Comparison of ENCODE assay signal across 21 mouse cellular contexts in genomic region chr2:91123521-91123920, GRCm38 (mm10). TPM values are rescaled to one million over a fixed set of nuclear protein-coding genes. Genes with fewer than 3 reads are reported as not detected.
A peak's percentile ranks its signal among the peaks of the same experiment; 100 is the strongest.
DNase-seq lines count a peak whose midpoint lies in the region; ATAC-seq lines count a peak whose summit lies in the region.
"Had no signal": no experiment of that assay in that cellular context is flagged by ENCODE, and none has a peak within 500 bp of the region (broad histone marks: within the 10 kb centered on the region; RNA-seq: fewer than 3 reads in every experiment).

No protein-coding gene starts in this region.

- no peaks in the 10 kb centered on the region for H3K9me3 ChIP-seq in heart, embryonic 11.5 days (replicated peaks; ENCODE audit: control insufficient read depth, low read length)
- no peaks in the 10 kb centered on the region for H3K9me3 ChIP-seq in heart, embryonic 15.5 days (replicated peaks)
- H3K9me3 ChIP-seq in liver, embryonic 12.5 days (replicated peaks): no peaks in the 10 kb centered on the region
- H3K9me3 ChIP-seq: embryonic facial prominence, embryonic 12.5 days; forebrain, embryonic 15.5 days; G1E; hindbrain, embryonic 12.5 days had no signal

- ATAC-seq in heart, embryonic 11.5 days (replicated peaks; ENCODE audit: insufficient number of reproducible peaks, low FRiP score, low TSS enrichment): no peak
- ATAC-seq in heart, embryonic 15.5 days (replicated peaks; ENCODE audit: insufficient number of reproducible peaks, insufficient read depth, low FRiP score, low read depth): no peak
- no peak for ATAC-seq in liver, embryonic 12.5 days
- ATAC-seq: activated CD4-positive, CD25-positive, alpha-beta regulatory T cell, adult 4 months; forebrain, embryonic 15.5 days; hindbrain, embryonic 16.5 days; inflammation-experienced regulatory T-cells, adult 6 months; intestine, postnatal 0 days had no signal

- H3K27me3 ChIP-seq in heart, embryonic 11.5 days (ENCODE audit: control insufficient read depth, insufficient read depth, low read length): no peaks in the 10 kb centered on the region
- H3K27me3 ChIP-seq in heart, embryonic 15.5 days: no peaks in the 10 kb centered on the region
- peaks cover 42% of the 10 kb centered on the region for H3K27me3 ChIP-seq in liver, embryonic 12.5 days (replicated peaks)
- H3K27me3 ChIP-seq: CH12.LX; forebrain, embryonic 15.5 days had no signal

- peak overlapping the region; percentile 36; the same call in 1 of the 2 replicates for H3K9ac ChIP-seq in heart, embryonic 11.5 days (ENCODE audit: low read depth, low read length)
- H3K9ac ChIP-seq in heart, embryonic 15.5 days: peak overlapping the region; percentile 82; the same call in 1 of the 2 replicates
- H3K9ac ChIP-seq in liver, embryonic 12.5 days: no peak overlapping the region
- H3K9ac ChIP-seq: embryonic facial prominence, embryonic 12.5 days; forebrain, embryonic 15.5 days; hindbrain, embryonic 12.5 days had no signal

- H3K27ac ChIP-seq in heart, embryonic 11.5 days (ENCODE audit: low read depth, low read length): no peak overlapping the region
- 0 out of 2 replicates have a peak overlapping the region, but pooled peaks have one; percentile 35 for H3K27ac ChIP-seq in heart, embryonic 15.5 days
- H3K27ac ChIP-seq in liver, embryonic 12.5 days: no peak overlapping the region
- H3K27ac ChIP-seq: embryonic facial prominence, embryonic 12.5 days; forebrain, embryonic 15.5 days; hindbrain, embryonic 12.5 days had no signal

- H3K4me1 ChIP-seq in heart, embryonic 11.5 days (ENCODE audit: control insufficient read depth, insufficient read depth, low read length): peaks cover 32% of the 10 kb centered on the region
- H3K4me1 ChIP-seq in heart, embryonic 15.5 days (replicated peaks): peaks cover 55% of the 10 kb centered on the region
- H3K4me1 ChIP-seq in liver, embryonic 12.5 days: no peaks in the 10 kb centered on the region
- H3K4me1 ChIP-seq: embryonic facial prominence, embryonic 12.5 days; forebrain, embryonic 15.5 days; hindbrain, embryonic 12.5 days had no signal

- no peak for DNase-seq in heart, adult 9 months (ENCODE audit: low spot score in 2 of 2)
- DNase-seq in heart, adult 11 months: no peak
- peak; percentile 65 for DNase-seq in R1 (ENCODE audit: low read depth, low spot score)
- DNase-seq: adrenal gland, postnatal 14 days; cerebellum, adult 11-12 months; cerebellum, adult 9-10 months; gastrocnemius, postnatal 36 days; kidney, adult 8-10 months had no signal

- WGBS in heart, embryonic 11.5 days (ENCODE audit: insufficient replicate concordance): 72% methylated on average over 6 of the region's 6 CpGs
- WGBS in heart, embryonic 15.5 days: 48% methylated on average over 6 of the region's 6 CpGs
- 64% methylated on average over 6 of the region's 6 CpGs for WGBS in liver, embryonic 12.5 days (ENCODE audit: insufficient replicate concordance)

- no peak overlapping the region for H3K4me3 ChIP-seq in heart, embryonic 11.5 days (ENCODE audit: low read depth, low read length)
- H3K4me3 ChIP-seq in heart, embryonic 15.5 days: peak overlapping the region; percentile 67
- no peak overlapping the region for H3K4me3 ChIP-seq in liver, embryonic 12.5 days
- H3K4me3 ChIP-seq: embryonic facial prominence, embryonic 12.5 days; forebrain, embryonic 15.5 days; hindbrain, embryonic 12.5 days had no signal

- peaks cover 16% of the 10 kb centered on the region; the same call in 1 of the 2 replicates for H3K36me3 ChIP-seq in heart, embryonic 11.5 days (ENCODE audit: control insufficient read depth, insufficient read depth, low read length)
- peaks cover 42% of the 10 kb centered on the region for H3K36me3 ChIP-seq in heart, embryonic 15.5 days
- H3K36me3 ChIP-seq in liver, embryonic 12.5 days: no peaks in the 10 kb centered on the region
- H3K36me3 ChIP-seq: embryonic facial prominence, embryonic 12.5 days; forebrain, embryonic 15.5 days; G1E; hindbrain, embryonic 12.5 days had no signal

- peak overlapping the region; percentile 76; the same call in 1 of the 2 replicates for H3K4me2 ChIP-seq in heart, embryonic 11.5 days
- peak overlapping the region; percentile 71 for H3K4me2 ChIP-seq in heart, embryonic 15.5 days
- H3K4me2 ChIP-seq in liver, embryonic 12.5 days: no peak overlapping the region
- H3K4me2 ChIP-seq: embryonic facial prominence, embryonic 12.5 days; forebrain, embryonic 15.5 days; hindbrain, embryonic 12.5 days had no signal

RNA-seq across cellular contexts. Expression of gene Mybpc3, which starts 5.6 kb away (rescaled TPM):
- polyA plus RNA-seq in heart, embryonic 11.5 days (2014; fragmentation: Nextera tagmentation; extraction: Ambion mirVana): 470 and 665 TPM in 2 replicates
- 909 and 937 TPM in 2 replicates for polyA plus RNA-seq in heart, embryonic 15.5 days (2015; fragmentation: Nextera tagmentation; extraction: Ambion mirVana)
- polyA plus RNA-seq in liver, embryonic 12.5 days (2016; fragmentation: Nextera tagmentation; extraction: Ambion mirVana): 0.23 and 0.39 TPM in 2 replicates
- polyA plus RNA-seq: activated CD4-positive, CD25-positive, alpha-beta regulatory T cell, adult 4 months; forebrain, embryonic 11.5 days; forebrain, embryonic 15.5 days; G1E; inflammation-experienced regulatory T-cells, adult 6 months; intestine, postnatal 0 days had no signal

RNA-seq across cellular contexts. Expression of gene Spi1, which starts 41.3 kb away (rescaled TPM):
- 1.7 and 1.9 TPM in 2 replicates for polyA plus RNA-seq in heart, embryonic 11.5 days (2014; fragmentation: Nextera tagmentation; extraction: Ambion mirVana)
- 3.9 and 8.6 TPM in 2 replicates for polyA plus RNA-seq in heart, embryonic 15.5 days (2015; fragmentation: Nextera tagmentation; extraction: Ambion mirVana)
- polyA plus RNA-seq in liver, embryonic 12.5 days (2016; fragmentation: Nextera tagmentation; extraction: Ambion mirVana): 16.8 and 18.5 TPM in 2 replicates
- polyA plus RNA-seq: activated CD4-positive, CD25-positive, alpha-beta regulatory T cell, adult 4 months had no signal

RNA-seq across cellular contexts. Expression of gene Slc39a13, which starts 53.3 kb away (rescaled TPM):
- polyA plus RNA-seq in heart, embryonic 11.5 days (2014; fragmentation: Nextera tagmentation; extraction: Ambion mirVana): 34.0 and 36.3 TPM in 2 replicates
- polyA plus RNA-seq in heart, embryonic 15.5 days (2015; fragmentation: Nextera tagmentation; extraction: Ambion mirVana): 53.5 and 63.2 TPM in 2 replicates
- polyA plus RNA-seq in liver, embryonic 12.5 days (2016; fragmentation: Nextera tagmentation; extraction: Ambion mirVana): 15.1 and 15.3 TPM in 2 replicates

Comparison
In these comparisons a context has a peak if more than half of its experiments do, and no peak if none do; other contexts are left out.
1. RNA of gene Mybpc3, which starts 5.6 kb away (polyA plus RNA-seq): 909 to 937 TPM in heart, embryonic 15.5 days and 470 to 665 TPM in heart, embryonic 11.5 days; 0.23 to 0.39 TPM in liver, embryonic 12.5 days; every median in the first group is over 100 times any median in the second.